Mouse (Mus musculus) liver, postnatal 0 days (tissue): ENCODE measurements around the gene Grid1. TPM values are rescaled to one million over a fixed set of nuclear protein-coding genes. Genes with fewer than 3 reads are reported as not detected.

Experiments
- ATAC-seq: fragments of 200-750 bp; cut with Nextera tagmentation; 2 replicates; pipeline ENCODE4 v1.8.0; 2017; ENCODE audit warnings: mild to moderate bottlenecking, moderate library complexity
- DNase-seq: peaks from one replicate; pipeline ENCODE4 v3.0.0-alpha.2; 2016
- H3K27ac ChIP-seq: fragments of 300-500 bp; sonication (generic); 2 replicates; pipeline ENCODE4 v1.5.1; 2014; ENCODE audit warnings: antibody characterized with exemption, moderate library complexity, mild to moderate bottlenecking, low read depth
- H3K27me3 ChIP-seq: fragments of 300-500 bp; sonication (generic); 2 replicates; pipeline ENCODE4 v1.6.1; 2014; ENCODE audit warnings: low read length, control low read depth, mixed read lengths; ENCODE audit not compliant: insufficient read depth
- H3K36me3 ChIP-seq: fragments of 300-500 bp; sonication (generic); replicated peaks from 2 replicates; pipeline ENCODE4 v1.6.1; 2014; ENCODE audit warnings: mild to moderate bottlenecking, control low read depth, low read length, moderate library complexity, mixed read lengths; ENCODE audit not compliant: insufficient read depth
- H3K4me1 ChIP-seq: fragments of 300-500 bp; sonication (generic); 2 replicates; pipeline ENCODE4 v1.6.1; 2014; ENCODE audit warnings: antibody characterized with exemption, mild to moderate bottlenecking, control low read depth; ENCODE audit not compliant: insufficient read depth
- H3K4me2 ChIP-seq: fragments of 300-500 bp; sonication (generic); 2 replicates; pipeline ENCODE4 v1.6.1; 2014; ENCODE audit warnings: low read depth, mild to moderate bottlenecking, low read length, moderate library complexity, mixed read lengths
- H3K4me3 ChIP-seq: fragments of 300-500 bp; sonication (generic); 2 replicates; pipeline ENCODE4 v1.5.1; 2014; ENCODE audit warnings: low read depth, low read length
- H3K9ac ChIP-seq: fragments of 300-500 bp; sonication (generic); replicated peaks from 2 replicates; pipeline ENCODE4 v1.6.1; 2014; ENCODE audit warnings: mild to moderate bottlenecking, moderate library complexity
- H3K9me3 ChIP-seq: fragments of 300-500 bp; sonication (generic); 2 replicates; pipeline ENCODE4 v1.6.1; 2016; ENCODE audit warnings: mild to moderate bottlenecking, control low read depth, low read length, mixed read lengths
- CTCF ChIP-seq: sonication (generic); IDR thresholded peaks from 2 replicates; pipeline ENCODE4 v1.5.1; 2016; ENCODE audit warnings: antibody characterized with exemption, low read depth
- EP300 ChIP-seq: IDR thresholded peaks from 2 replicates; pipeline ENCODE4 v1.6.1; 2016; ENCODE audit warnings: antibody characterized with exemption, low read depth, mild to moderate bottlenecking
- WGBS: fragments of 180-500 bp; shearing (Covaris S2); extraction: QIAGEN DNeasy Blood & Tissue Kit; methylation state at CpG from one replicate; pipeline ENCODE4 v1.1.7; 2014; ENCODE audit not compliant: insufficient replicate concordance; 5-methylcytosine and 5-hydroxymethylcytosine counted together
- polyA plus RNA-seq: library from polyadenylated mRNA; unstranded; fragments of >200 nt; fragmentation: Nextera tagmentation; extraction: Ambion mirVana; gene quantifications from 2 replicates; pipeline ENCODE4 v1.2.1, GENCODE M21; 2015

Grid1 gene
- polyA plus RNA-seq, 1 experiment from 2014 or later = not detected

DNA sequence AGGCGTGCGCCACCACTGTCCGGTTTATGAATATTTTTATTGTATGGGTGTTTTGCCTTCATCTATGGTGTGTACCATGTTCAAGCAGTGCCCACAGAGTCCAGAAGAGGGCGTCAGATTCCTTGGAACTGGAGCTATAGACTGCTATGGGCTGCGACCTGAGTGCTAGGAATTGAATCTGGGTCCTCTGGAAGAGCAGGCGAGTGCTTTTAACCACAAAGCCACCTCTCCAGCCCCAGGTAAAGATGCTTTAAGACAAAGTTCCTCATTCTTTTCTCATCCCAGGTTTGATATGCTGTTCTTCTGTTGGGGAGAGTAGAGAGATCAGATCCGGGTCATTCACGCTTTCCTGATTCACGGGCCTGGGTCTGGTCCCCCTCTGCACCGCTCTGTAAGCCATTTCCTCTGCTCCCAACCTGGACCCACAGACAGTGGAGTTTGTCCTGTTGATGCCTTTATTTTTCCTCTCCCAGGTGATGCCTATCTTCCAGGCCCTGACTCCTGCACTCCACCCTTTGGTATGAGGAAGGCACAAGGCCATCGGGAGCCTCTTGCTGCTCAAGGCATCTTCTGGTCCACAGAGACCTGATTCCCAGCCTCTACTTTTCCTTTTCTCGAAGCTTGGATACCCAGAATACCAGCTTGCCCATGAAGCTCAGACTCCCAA is 43.1 kb upstream of the Grid1 start:
- Histone ChIP-seq H3K9ac (no peak overlapping the region), H3K36me3 (no peaks in the 10 kb centered on the region), H3K4me2 (no peak overlapping the region), H3K9me3 (no peaks in the 10 kb centered on the region; the same call in 1 of the 2 replicates), H3K27ac (no peak overlapping the region), H3K4me3 (no peak overlapping the region), H3K4me1 (no peaks in the 10 kb centered on the region), H3K27me3 (no peaks in the 10 kb centered on the region)
- no peak for TF ChIP-seq CTCF
- ATAC-seq = no peak
- no peak for DNase-seq
- WGBS = 79% methylated on average over 12 of the region's 12 CpGs

DNA sequence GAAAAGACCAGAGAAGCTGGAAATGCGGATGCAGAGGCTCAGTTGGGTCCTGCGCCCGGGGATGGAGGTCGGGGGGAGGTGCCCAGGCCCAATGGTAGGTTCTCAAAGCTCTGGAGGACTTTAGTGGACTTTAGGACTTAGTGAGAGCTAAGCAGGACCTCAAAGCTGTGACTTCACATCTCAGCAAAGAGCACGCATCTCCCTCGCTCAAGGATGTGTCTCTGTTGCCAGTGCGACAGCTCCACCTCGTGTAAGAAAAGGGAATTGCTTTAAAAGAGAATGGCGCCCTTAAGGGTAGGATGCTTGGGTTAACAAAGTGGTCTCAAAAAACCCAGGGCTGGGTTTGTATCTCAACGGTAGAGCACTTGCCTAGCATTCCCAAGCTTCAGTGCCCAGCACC is 42.1 kb upstream of the Grid1 start:
- ATAC-seq (peak; percentile 29; the same call in 1 of the 2 replicates), DNase-seq (peak; percentile 60)
- H3K27me3 ChIP-seq = no peaks in the 10 kb centered on the region
- no peaks in the 10 kb centered on the region; the same call in 1 of the 2 replicates for H3K9me3 ChIP-seq
- H3K27ac ChIP-seq = no peak overlapping the region
- 14% methylated on average over 10 of the region's 10 CpGs for WGBS
- H3K9ac ChIP-seq = no peak overlapping the region
- no peak overlapping the region for H3K4me3 ChIP-seq
- TF ChIP-seq CTCF (peak; percentile 93), EP300 (no peak)
- no peaks in the 10 kb centered on the region for H3K36me3 ChIP-seq
- no peaks in the 10 kb centered on the region for H3K4me1 ChIP-seq
- H3K4me2 ChIP-seq = no peak overlapping the region

DNA sequence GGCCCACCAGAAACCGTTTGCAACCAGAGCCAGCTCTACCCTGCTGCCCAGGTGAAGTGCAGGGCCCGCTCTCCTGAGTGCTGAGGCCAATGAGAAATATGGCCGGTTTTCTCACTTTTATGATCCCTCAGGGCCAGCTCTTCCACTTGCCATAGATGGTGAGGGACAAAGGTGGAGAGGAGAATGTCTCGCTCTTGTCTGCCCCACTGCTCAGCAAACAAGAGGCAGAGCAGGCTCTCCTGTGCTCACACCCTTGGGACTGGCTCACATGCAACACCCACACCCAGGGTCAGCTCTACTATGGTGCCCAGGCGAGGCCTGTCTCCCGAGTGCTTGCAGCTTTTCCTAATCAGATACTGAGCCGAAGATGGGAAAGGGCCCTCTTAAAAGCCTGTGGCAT is 41.1 kb upstream of the Grid1 start:
- no peak overlapping the region for H3K4me3 ChIP-seq
- 67% methylated on average over 7 of the region's 7 CpGs for WGBS
- no peaks in the 10 kb centered on the region for H3K4me1 ChIP-seq
- no peak overlapping the region for H3K27ac ChIP-seq
- ATAC-seq (no peak), DNase-seq (no peak)
- H3K4me2 ChIP-seq = no peak overlapping the region
- no peaks in the 10 kb centered on the region for H3K36me3 ChIP-seq
- no peaks in the 10 kb centered on the region; the same call in 1 of the 2 replicates for H3K9me3 ChIP-seq
- H3K9ac ChIP-seq = no peak overlapping the region
- TF ChIP-seq EP300 = no peak
- no peak for TF ChIP-seq CTCF
- H3K27me3 ChIP-seq = no peaks in the 10 kb centered on the region

DNA sequence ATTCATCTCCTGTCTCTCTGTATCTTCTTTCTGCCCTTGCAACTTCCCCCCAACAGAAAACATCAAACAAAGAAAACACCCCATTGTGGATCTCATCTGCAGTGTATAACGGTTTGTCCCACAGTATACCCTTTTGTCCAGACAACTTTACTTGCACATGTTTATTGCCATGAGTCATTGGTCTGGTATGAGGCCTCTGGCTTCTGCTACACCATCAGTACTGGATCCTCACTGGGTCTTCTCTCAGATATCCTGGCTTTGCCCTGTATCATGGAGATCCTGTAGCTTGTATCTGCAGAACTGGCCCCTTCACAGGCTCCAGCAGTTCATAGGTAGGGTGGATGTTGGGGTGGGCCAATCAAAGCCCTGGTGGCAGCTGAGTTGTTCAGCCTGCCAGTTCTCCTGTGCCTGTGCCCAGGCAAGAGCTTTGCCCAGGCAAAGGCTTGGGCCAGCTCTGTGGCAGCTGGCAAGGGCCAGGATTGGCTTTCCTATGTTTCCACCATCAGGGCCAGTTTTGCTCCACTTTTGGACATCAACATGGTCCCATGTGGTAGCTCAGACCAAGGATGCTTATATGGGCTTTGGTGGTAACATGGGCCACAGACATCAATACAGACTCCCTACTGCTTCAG is 26.4 kb upstream of the Grid1 start:
- Histone ChIP-seq H3K9me3 (no peaks in the 10 kb centered on the region), H3K27me3 (no peaks in the 10 kb centered on the region), H3K36me3 (no peaks in the 10 kb centered on the region), H3K27ac (no peak overlapping the region), H3K9ac (no peak overlapping the region), H3K4me1 (no peaks in the 10 kb centered on the region), H3K4me3 (no peak overlapping the region), H3K4me2 (no peak overlapping the region)
- ATAC-seq (no peak), DNase-seq (no peak)
- TF ChIP-seq EP300 (no peak), CTCF (no peak)
- 44% methylated on average over 1 of the region's 1 CpGs for WGBS

DNA sequence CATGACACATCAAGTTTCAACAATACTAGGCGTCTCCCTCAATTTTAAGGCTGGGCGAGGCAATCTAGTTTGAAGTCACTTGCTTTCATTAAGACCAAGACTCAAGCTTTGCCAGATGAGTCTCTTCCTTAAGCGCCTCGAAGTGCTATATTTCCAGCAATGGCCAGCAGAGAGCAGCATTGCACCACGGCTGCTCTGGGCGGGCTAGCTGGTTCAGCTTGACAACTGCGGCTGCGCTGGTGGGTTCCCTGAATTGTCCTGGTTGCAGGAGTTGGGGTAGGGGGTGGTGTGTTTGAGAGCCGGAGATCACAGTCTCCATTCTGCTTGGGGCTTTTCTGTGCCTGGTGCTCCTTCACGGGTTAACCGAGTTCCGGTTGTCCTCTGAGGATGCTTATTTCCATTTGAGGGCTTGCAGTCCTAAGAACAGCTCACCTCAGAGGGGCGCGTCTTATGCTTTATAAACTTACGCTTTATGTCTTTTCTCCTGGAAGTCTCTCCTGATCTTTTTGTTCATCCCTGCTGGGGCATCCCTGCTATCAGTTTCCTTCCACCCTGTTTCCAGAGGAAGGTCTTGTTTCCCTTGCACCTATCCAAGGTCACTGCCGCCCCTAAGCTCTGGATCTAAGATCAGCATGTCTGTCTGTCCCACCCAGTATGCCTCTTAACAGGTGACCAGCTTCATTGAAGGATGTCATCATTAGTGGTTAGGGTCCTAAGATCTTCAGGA is 9.0 kb upstream of the Grid1 start:
- Histone ChIP-seq H3K9me3 (no peaks in the 10 kb centered on the region), H3K27me3 (peaks cover 5% of the 10 kb centered on the region; the same call in 1 of the 2 replicates), H3K4me3 (no peak overlapping the region), H3K36me3 (no peaks in the 10 kb centered on the region), H3K9ac (no peak overlapping the region), H3K4me2 (no peak overlapping the region), H3K27ac (no peak overlapping the region), H3K4me1 (no peaks in the 10 kb centered on the region)
- TF ChIP-seq CTCF (peak; percentile 91), EP300 (no peak)
- DNase-seq (peak; percentile 69), ATAC-seq (no peak)
- WGBS = 20% methylated on average over 16 of the region's 16 CpGs

DNA sequence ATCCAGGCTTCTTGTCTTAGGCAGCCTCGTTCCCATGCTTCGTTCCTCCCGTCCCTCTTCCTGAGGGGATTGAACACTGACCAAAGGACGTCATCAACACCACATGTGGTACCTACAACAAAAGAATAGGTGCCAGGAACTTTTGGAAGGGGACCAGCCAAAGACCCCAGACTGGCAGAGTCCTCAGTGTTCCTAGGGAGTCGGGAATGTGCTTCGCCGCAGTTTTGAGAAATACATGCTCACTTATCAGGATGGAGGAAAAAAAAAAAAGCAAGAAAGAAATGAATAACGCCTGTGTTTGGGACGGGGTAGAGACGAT is 8.5 kb upstream of the Grid1 start:
- Histone ChIP-seq H3K9ac (no peak overlapping the region), H3K27ac (no peak overlapping the region), H3K27me3 (peaks cover 9% of the 10 kb centered on the region; the same call in 1 of the 2 replicates), H3K4me3 (no peak overlapping the region), H3K36me3 (no peaks in the 10 kb centered on the region), H3K4me2 (no peak overlapping the region), H3K4me1 (no peaks in the 10 kb centered on the region), H3K9me3 (no peaks in the 10 kb centered on the region)
- no peak for ATAC-seq
- TF ChIP-seq CTCF (no peak), EP300 (no peak)
- DNase-seq = peak; percentile 7
- WGBS = 70% methylated on average over 10 of the region's 10 CpGs
